Mouse (Mus musculus) myocyte (in vitro differentiated cells): ENCODE results near the gene Uvrag.

Source experiments
- CEBPB ChIP-seq: IDR thresholded peaks from 2 replicates; pipeline ENCODE4 v1.6.1; 2011; ENCODE audit warnings: mild to moderate bottlenecking, moderate library complexity; ENCODE audit not compliant: poor library complexity, insufficient read depth, severe bottlenecking
- E2F4 ChIP-seq: IDR thresholded peaks from one replicate; pipeline ENCODE4 v1.6.1; 2011; ENCODE audit warnings: mild to moderate bottlenecking, control low read depth, moderate library complexity; ENCODE audit not compliant: insufficient read depth
- MAX ChIP-seq: IDR thresholded peaks from one replicate; pipeline ENCODE4 v1.6.1; 2011; ENCODE audit warnings: low read depth, mild to moderate bottlenecking, control low read depth
- MYOG ChIP-seq, 3 experiments: IDR thresholded peaks; one replicate each; pipeline ENCODE4 v1.6.1; 2011; ENCODE audit warnings: control low read depth in 2 of 3, low read depth in 2 of 3, mild to moderate bottlenecking in 2 of 3; ENCODE audit not compliant: insufficient read length in 2 of 3, control insufficient read depth in 1 of 3, insufficient read depth in 1 of 3
- POLR2A ChIP-seq: IDR thresholded peaks from one replicate; pipeline ENCODE4 v1.6.1; 2011; ENCODE audit warnings: low read depth, mild to moderate bottlenecking, control low read depth, moderate library complexity; ENCODE audit not compliant: insufficient read length
- POLR2AphosphoS2 ChIP-seq: IDR thresholded peaks from one replicate; pipeline ENCODE4 v1.6.1; 2011; ENCODE audit warnings: low read depth, control low read depth; ENCODE audit not compliant: insufficient read length
- REST ChIP-seq: IDR thresholded peaks from one replicate; pipeline ENCODE4 v1.6.1; 2011; ENCODE audit warnings: mild to moderate bottlenecking, control low read depth, moderate library complexity; ENCODE audit not compliant: insufficient read depth, insufficient read length
- TCF12 ChIP-seq: IDR thresholded peaks from one replicate; pipeline ENCODE4 v1.6.1; 2011; ENCODE audit warnings: mild to moderate bottlenecking, control low read depth; ENCODE audit not compliant: poor library complexity, insufficient read depth, severe bottlenecking
- TCF3 ChIP-seq: IDR thresholded peaks from one replicate; pipeline ENCODE4 v1.6.1; 2011; ENCODE audit warnings: low read depth, control low read depth; ENCODE audit not compliant: insufficient read length

DNA sequence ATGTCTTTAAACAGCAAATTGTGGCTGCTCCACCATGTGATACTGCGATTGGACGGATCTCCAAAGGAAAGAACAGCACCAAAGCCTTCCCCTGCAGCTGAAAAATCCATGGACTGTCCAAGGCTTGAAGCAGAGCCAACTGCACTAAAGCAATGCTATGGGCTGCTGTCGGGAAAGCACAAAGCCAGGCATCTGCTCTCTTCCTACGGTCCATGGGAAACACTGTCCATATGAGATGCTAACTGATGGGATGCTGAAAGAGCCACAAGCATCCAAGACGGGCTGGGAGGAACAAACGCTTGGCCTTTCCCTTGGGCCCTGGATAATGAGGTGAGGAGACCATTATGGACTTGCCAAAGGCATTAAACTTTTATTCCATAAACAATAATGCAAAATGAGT lies 201.7 kb downstream of the Uvrag start:
- TF ChIP-seq TCF12, result no peak
- no peak for TF ChIP-seq POLR2A
- no peak for TF ChIP-seq TCF3
- no peak for TF ChIP-seq MYOG (IDR thresholded peaks at IDR 0.05; ENCODE audit: control insufficient read depth in 1 of 3, insufficient read depth in 1 of 3, insufficient read length in 2 of 3, low read depth in 2 of 3)
- no peak for TF ChIP-seq E2F4
- TF ChIP-seq CEBPB, result no peak
- no peak for TF ChIP-seq MAX
- TF ChIP-seq REST, result no peak
- no peak for TF ChIP-seq POLR2AphosphoS2
